Mouse (Mus musculus) kidney, embryonic 14.5 days (tissue): ENCODE data around the gene Mettl16. TPM values are rescaled to one million over a fixed set of nuclear protein-coding genes. Genes with fewer than 3 reads are reported as not detected.

Experiments used
- ATAC-seq: fragments of 200-750 bp; cut with Nextera tagmentation; 2 replicates; pipeline ENCODE4 v1.8.0; 2017; ENCODE audit warnings: moderate number of reproducible peaks, mild to moderate bottlenecking, moderate TSS enrichment, moderate library complexity; ENCODE audit not compliant: low FRiP score, low TSS enrichment
- H3K27ac ChIP-seq: fragments of 300-500 bp; sonication (generic); 2 replicates; pipeline ENCODE4 v1.5.1; 2014; ENCODE audit warnings: low read depth, mild to moderate bottlenecking, low read length, moderate library complexity, mixed read lengths
- H3K27me3 ChIP-seq: fragments of 300-500 bp; sonication (generic); 2 replicates; pipeline ENCODE4 v1.6.1; 2014; ENCODE audit warnings: mild to moderate bottlenecking, low read length; ENCODE audit not compliant: control insufficient read depth, insufficient read depth
- H3K36me3 ChIP-seq: fragments of 300-500 bp; sonication (generic); 2 replicates; pipeline ENCODE4 v1.6.1; 2014; ENCODE audit warnings: low read length, mixed read lengths; ENCODE audit not compliant: control insufficient read depth, insufficient read depth
- H3K4me1 ChIP-seq: fragments of 300-500 bp; sonication (generic); 2 replicates; pipeline ENCODE4 v1.6.1; 2014; ENCODE audit warnings: low read length, mixed read lengths; ENCODE audit not compliant: control insufficient read depth, insufficient read depth
- H3K4me2 ChIP-seq: fragments of 300-500 bp; sonication (generic); replicated peaks from 2 replicates; pipeline ENCODE4 v1.6.1; 2014; ENCODE audit warnings: low read depth, mild to moderate bottlenecking, low read length
- H3K4me3 ChIP-seq: fragments of 300-500 bp; sonication (generic); 2 replicates; pipeline ENCODE4 v1.5.1; 2014; ENCODE audit warnings: mild to moderate bottlenecking, low read length
- H3K9ac ChIP-seq: fragments of 300-500 bp; sonication (generic); 2 replicates; pipeline ENCODE4 v1.6.1; 2014; ENCODE audit warnings: low read depth, mild to moderate bottlenecking, low read length, moderate library complexity
- H3K9me3 ChIP-seq: fragments of 300-500 bp; sonication (generic); 2 replicates; pipeline ENCODE4 v1.6.1; 2016; ENCODE audit warnings: low read length; ENCODE audit not compliant: control insufficient read depth
- WGBS: fragments of 180-500 bp; shearing (Covaris S2); extraction: QIAGEN DNeasy Blood & Tissue Kit; methylation state at CpG from one replicate; pipeline ENCODE4 v1.1.7; 2014; 5-methylcytosine and 5-hydroxymethylcytosine counted together
- polyA plus RNA-seq: library from polyadenylated mRNA; unstranded; fragments of >200 nt; fragmentation: Nextera tagmentation; extraction: Ambion mirVana; gene quantifications from 2 replicates; pipeline ENCODE4 v1.2.1, GENCODE M21; 2014

Gene Mettl16
- polyA plus RNA-seq, 1 experiment from 2014 or later: 42.0 TPM

DNA sequence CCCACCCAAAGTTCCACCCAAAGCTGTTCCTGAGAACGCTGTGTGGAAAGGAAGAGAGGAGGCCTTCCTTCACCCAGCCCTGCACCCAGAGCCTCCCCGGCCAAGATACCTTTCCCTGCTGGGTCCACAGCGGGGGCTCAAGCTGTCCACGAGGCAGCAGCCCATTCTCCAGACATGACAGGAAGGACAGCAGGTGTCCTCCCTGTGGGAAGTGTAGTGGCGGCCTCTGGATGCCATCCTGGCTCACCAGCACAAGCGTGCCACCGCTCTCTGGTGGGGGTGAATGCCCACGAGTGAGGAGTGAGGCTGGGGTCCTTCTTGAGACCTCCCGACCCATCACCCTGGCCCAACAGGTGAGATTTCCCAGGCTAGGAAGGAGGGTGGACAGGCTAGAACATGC lies 94.6 kb downstream of the Mettl16 start:
- H3K27ac ChIP-seq: no peak overlapping the region
- no peak overlapping the region for H3K4me2 ChIP-seq
- no peaks in the 10 kb centered on the region for H3K4me1 ChIP-seq
- no peak for ATAC-seq
- H3K4me3 ChIP-seq: no peak overlapping the region
- no peaks in the 10 kb centered on the region for H3K36me3 ChIP-seq
- 83% methylated on average over 9 of the region's 9 CpGs for WGBS
- H3K27me3 ChIP-seq: no peaks in the 10 kb centered on the region
- no peak overlapping the region for H3K9ac ChIP-seq
- no peaks in the 10 kb centered on the region for H3K9me3 ChIP-seq

DNA sequence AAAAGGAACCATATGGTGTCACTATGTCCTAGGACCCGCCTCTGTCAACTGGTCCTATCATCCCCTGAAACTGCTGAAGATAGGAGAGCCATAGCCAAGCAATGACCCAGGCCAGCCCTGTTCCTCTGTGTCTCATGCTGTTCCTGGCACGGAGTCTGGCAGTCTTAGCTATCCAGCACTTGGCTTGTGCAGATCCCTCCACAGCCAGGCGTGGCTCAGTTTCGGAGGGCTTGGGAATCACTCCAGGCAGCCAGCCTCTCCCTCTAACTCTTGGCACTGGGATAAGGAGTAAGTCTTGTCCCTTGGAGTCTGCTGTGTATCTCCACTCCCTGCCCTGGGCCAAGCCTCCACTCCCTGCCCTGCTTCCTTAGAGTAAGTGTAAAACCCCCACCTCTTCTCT lies 96.0 kb downstream of the Mettl16 start:
- Histone ChIP-seq H3K9ac (no peak overlapping the region), H3K36me3 (no peaks in the 10 kb centered on the region), H3K4me1 (0 out of 2 replicates have a peak, but pooled peaks cover 4% of the 10 kb centered on the region), H3K27me3 (no peaks in the 10 kb centered on the region), H3K9me3 (no peaks in the 10 kb centered on the region), H3K4me2 (no peak overlapping the region), H3K4me3 (no peak overlapping the region), H3K27ac (no peak overlapping the region)
- no peak for ATAC-seq
- WGBS: 83% methylated on average over 4 of the region's 4 CpGs

DNA sequence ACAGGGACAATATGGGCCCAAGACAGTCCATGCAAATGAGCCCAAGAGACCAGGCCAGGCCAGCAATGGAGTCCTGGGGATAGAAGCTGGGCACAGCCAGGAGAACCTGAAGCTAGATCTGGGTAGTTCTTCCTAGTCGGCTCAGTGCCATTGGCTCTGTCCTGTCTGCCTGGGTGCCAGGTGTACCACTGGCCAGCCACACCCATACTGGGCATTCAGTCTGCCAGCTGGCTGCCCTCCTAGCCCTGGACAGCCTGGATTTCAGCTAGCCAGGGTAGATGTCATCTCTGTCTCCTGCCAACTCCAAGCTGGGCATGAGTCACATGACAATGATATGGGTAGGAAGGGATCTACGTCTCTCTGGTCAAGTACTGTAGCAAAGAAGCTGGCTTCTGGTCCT lies 96.6 kb downstream of the Mettl16 start:
- Histone ChIP-seq H3K27ac (no peak overlapping the region), H3K36me3 (no peaks in the 10 kb centered on the region), H3K27me3 (no peaks in the 10 kb centered on the region), H3K4me3 (no peak overlapping the region), H3K9ac (no peak overlapping the region), H3K9me3 (no peaks in the 10 kb centered on the region), H3K4me1 (0 out of 2 replicates have a peak, but pooled peaks cover 4% of the 10 kb centered on the region), H3K4me2 (no peak overlapping the region)
- WGBS: 87% methylated on average over 2 of the region's 2 CpGs
- ATAC-seq: no peak

DNA sequence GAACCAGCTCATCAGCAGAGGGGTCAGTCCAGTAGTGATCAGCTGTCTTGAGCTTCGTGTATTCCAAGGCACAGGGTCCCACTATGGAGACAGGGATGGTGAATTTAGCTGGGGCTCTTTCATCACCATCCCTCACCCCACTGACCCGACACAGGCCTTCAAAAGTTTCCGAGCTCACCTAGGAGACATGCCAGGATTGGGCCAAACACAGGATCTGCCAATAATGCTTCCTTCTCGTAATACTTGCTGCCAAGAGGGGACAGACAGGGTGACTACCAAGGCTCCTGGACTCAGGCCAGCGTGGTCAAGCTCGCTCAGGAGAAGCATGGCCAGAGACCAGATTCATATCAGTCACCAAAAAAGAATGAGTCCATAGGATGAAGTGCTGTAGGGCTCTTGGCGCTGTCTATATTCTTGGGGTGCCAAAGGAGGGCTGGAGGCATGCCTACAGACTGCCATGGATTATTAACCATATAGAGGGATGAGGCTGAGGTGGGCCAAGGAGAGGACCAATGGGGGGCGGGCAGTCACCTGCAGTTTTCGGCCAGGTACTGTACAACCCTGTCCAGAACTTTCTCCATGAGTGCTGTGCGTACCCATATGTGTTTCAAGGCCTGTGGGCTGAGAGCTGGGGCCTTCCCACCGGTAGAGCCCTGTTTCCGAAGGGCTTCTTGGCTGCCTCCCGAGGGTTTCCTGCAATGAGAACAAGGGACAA lies 97.6 kb downstream of the Mettl16 start:
- no peak for ATAC-seq
- H3K27me3 ChIP-seq: no peaks in the 10 kb centered on the region
- 0 out of 2 replicates have a peak, but pooled peaks cover 4% of the 10 kb centered on the region for H3K4me1 ChIP-seq
- no peaks in the 10 kb centered on the region for H3K9me3 ChIP-seq
- 89% methylated on average over 13 of the region's 13 CpGs for WGBS
- no peak overlapping the region for H3K9ac ChIP-seq
- H3K4me3 ChIP-seq: no peak overlapping the region
- H3K36me3 ChIP-seq: no peaks in the 10 kb centered on the region
- H3K4me2 ChIP-seq: no peak overlapping the region
- no peak overlapping the region for H3K27ac ChIP-seq

DNA sequence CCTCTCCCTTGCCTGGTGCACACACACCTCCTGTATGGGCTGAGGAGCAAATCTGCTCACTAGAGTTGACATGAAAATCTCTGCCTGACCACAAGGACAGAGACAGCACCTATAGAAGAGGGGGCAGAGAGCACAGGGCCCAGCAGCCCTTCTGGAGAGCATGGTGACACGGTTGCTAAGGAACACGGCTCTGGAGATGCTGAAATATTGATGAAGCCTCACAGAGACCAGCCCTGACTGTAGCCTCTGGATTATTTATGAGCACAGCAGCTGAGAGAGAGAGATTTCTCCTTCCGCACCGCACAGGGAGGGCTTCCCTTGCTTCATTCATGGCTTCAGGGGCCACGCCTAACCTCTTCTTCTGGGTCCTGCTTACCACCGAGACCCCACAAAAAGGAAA lies 99.0 kb downstream of the Mettl16 start:
- Histone ChIP-seq H3K27me3 (no peaks in the 10 kb centered on the region), H3K9ac (no peak overlapping the region), H3K27ac (no peak overlapping the region), H3K4me1 (peaks cover 6% of the 10 kb centered on the region; the same call in 1 of the 2 replicates), H3K36me3 (no peaks in the 10 kb centered on the region), H3K4me2 (no peak overlapping the region), H3K9me3 (no peaks in the 10 kb centered on the region), H3K4me3 (no peak overlapping the region)
- 75% methylated on average over 6 of the region's 6 CpGs for WGBS
- ATAC-seq: no peak

DNA sequence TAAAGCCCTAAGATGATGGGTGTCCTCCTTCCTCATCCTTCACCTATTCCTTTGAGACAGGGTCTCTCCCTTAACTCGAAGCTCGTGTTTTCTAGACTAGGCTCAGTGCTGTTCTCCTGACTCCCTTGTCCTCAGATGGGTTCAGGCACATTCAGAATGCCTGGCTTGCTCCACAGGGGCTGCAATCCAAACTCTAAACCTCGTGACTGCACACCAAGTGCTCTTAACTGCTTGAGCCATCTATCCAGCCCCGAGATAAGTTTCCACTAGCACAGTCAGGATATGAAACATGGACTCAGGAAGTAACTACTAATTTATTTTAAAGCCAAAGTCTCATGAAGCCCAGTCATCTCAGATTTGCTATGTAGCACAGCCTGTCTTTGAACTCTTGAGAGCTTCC lies 99.9 kb downstream of the Mettl16 start:
- H3K9ac ChIP-seq: no peak overlapping the region
- no peak overlapping the region for H3K4me3 ChIP-seq
- no peaks in the 10 kb centered on the region for H3K27me3 ChIP-seq
- no peak for ATAC-seq
- no peak overlapping the region for H3K27ac ChIP-seq
- H3K4me2 ChIP-seq: no peak overlapping the region
- 63% methylated on average over 4 of the region's 4 CpGs for WGBS
- peaks cover 6% of the 10 kb centered on the region; the same call in 1 of the 2 replicates for H3K4me1 ChIP-seq
- H3K9me3 ChIP-seq: no peaks in the 10 kb centered on the region
- no peaks in the 10 kb centered on the region for H3K36me3 ChIP-seq

DNA sequence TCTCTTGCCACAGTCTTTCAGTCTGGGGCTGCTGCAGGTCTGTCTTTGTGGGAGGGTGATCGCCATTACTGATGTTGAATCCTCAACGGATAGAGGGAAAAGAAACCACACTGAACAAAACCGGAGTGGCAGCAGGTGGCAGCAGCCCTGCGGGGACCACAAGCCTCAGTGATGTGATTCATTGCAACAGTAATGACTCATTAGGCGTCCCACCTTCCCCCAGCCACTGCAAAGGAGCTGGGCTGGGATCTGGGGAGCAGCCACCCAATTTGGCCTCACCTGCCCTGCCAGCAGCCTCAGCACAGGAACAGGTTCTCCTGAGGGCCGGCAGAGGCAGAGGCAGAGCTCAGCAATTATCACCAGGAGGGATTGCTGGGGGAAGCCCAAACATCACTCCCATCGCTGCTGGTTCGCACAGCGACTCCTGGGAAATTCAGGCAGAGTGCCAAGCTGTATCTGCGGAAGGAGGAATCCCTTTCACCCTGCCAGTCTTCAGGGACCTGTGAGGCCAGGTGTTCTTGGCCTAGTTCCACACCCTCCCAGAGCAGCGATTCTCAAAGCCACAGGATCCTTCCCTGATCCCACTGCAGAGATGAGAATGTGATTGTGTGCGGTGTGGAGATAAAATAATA lies 100.5 kb downstream of the Mettl16 start:
- H3K36me3 ChIP-seq: no peaks in the 10 kb centered on the region
- H3K27me3 ChIP-seq: no peaks in the 10 kb centered on the region
- no peaks in the 10 kb centered on the region for H3K9me3 ChIP-seq
- H3K4me1 ChIP-seq: peaks cover 6% of the 10 kb centered on the region; the same call in 1 of the 2 replicates
- no peak overlapping the region for H3K9ac ChIP-seq
- no peak overlapping the region for H3K4me2 ChIP-seq
- H3K4me3 ChIP-seq: no peak overlapping the region
- 34% methylated on average over 12 of the region's 12 CpGs for WGBS
- ATAC-seq: no peak
- no peak overlapping the region for H3K27ac ChIP-seq

DNA sequence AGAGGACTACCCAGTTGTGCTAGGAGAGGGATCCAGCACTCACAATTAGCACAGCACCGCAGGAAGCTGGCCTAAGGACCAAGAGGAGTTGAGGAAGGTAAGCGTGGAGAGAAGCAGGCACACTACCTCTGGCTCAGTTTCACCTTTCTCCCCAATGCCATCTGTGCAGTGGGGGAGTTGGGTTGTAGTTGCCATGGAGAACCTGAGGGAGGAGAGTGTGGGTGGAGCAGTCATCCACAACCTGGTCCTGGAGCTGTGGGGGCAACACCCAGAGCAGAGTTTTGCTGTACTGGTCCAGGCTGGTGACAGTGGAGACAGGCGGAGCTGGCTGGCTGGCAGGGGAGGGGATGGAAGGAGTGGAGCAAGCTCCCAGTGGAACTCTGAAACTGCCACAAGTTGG lies 104.0 kb downstream of the Mettl16 start:
- Histone ChIP-seq H3K4me3 (no peak overlapping the region), H3K27ac (no peak overlapping the region), H3K4me1 (peaks cover 6% of the 10 kb centered on the region; the same call in 1 of the 2 replicates), H3K4me2 (no peak overlapping the region), H3K9me3 (no peaks in the 10 kb centered on the region), H3K36me3 (no peaks in the 10 kb centered on the region), H3K9ac (no peak overlapping the region), H3K27me3 (no peaks in the 10 kb centered on the region)
- ATAC-seq: peak; percentile 70; the same call in 1 of the 2 replicates
- 36% methylated on average over 3 of the region's 3 CpGs for WGBS

DNA sequence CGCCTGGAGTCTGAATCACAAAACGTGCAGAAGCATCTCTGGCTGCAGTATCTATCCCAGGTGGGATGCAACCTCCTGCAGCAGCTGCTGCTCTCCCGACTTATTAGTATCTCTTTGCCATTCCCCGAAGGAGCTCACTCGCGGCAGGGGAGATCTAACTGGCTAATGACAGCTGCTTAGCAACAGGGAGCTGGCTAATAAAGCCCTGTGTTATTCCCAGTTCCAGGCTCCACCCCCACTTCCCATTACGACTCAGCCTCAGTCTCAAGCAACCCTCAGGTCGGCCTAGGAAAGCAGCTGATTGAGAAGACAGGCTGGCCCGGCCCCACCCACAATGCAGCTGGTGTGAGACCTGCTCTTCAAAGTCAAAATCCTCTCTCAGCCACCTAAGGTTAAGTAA lies 106.2 kb downstream of the Mettl16 start:
- no peak overlapping the region for H3K4me2 ChIP-seq
- 3% methylated on average over 9 of the region's 9 CpGs for WGBS
- no peak overlapping the region for H3K9ac ChIP-seq
- no peaks in the 10 kb centered on the region for H3K9me3 ChIP-seq
- peak; percentile 63 for ATAC-seq
- no peak overlapping the region for H3K27ac ChIP-seq
- H3K36me3 ChIP-seq: no peaks in the 10 kb centered on the region
- H3K27me3 ChIP-seq: no peaks in the 10 kb centered on the region
- no peak overlapping the region for H3K4me3 ChIP-seq
- peaks cover 2% of the 10 kb centered on the region; the same call in 1 of the 2 replicates for H3K4me1 ChIP-seq
